Mouse (Mus musculus) lung, adult 2 months (tissue): Measurements from ENCODE around the gene Tacstd2.

Experiments used
- CTCF ChIP-seq: fragments of 200-500 bp; IDR thresholded peaks from 2 replicates; pipeline ENCODE4 v1.5.1; 2011; ENCODE audit warnings: mild to moderate bottlenecking, low read length, control low read depth; ENCODE audit not compliant: insufficient read depth
- POLR2A ChIP-seq: fragments of 200-500 bp; IDR thresholded peaks from 2 replicates; pipeline ENCODE4 v1.6.1; 2011; ENCODE audit warnings: low read depth, mild to moderate bottlenecking, control low read depth, low read length, borderline replicate concordance; ENCODE audit errors: extremely low read depth

DNA sequence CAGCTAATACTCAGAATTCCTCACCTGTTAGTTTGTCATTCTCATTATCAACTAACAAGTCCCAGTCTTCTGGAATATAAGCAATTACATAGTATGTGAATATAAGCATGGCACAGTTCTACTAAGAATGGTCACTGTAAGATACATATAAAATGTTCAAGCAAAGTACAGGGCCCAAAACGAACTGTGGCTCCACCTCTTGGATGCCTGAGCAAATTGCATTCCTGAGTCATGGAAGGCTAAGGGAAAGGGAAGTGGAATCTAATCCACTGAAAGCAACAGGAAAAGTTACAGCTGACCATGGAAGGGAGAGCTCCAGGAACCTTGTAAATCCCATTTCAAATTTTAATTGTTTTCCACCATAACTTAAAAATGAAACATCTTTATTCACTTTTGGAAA lies 14.0 kb upstream of the Tacstd2 start:
- TF ChIP-seq POLR2A: no peak
- peak; percentile 14; the same call in 1 of the 2 replicates for TF ChIP-seq CTCF
